Mouse (Mus musculus): ENCODE data around the gene 9530003J23Rik. TPM values are rescaled to one million over a fixed set of nuclear protein-coding genes. Genes with fewer than 3 reads are reported as not detected.
"Not testable (repeated sequence)": the region's sequence is repeated elsewhere in the genome, so short reads cannot be mapped to it uniquely, and the experiment has no call there.

The 9530003J23Rik gene
- polyA plus RNA-seq, 1 experiment from 2014 or later, result not detected

GRCm38 (mm10) chr10:117278510-117278909 is 40.0 kb upstream of the 9530003J23Rik start:
- ATAC-seq; H3K9me3 ChIP-seq; H3K27ac ChIP-seq; H3K27me3 ChIP-seq; H3K4me3 ChIP-seq (replicated peaks); H3K9ac ChIP-seq (replicated peaks); H3K4me1 ChIP-seq (replicated peaks); H3K36me3 ChIP-seq; H3K4me2 ChIP-seq (replicated peaks): not testable (repeated sequence)
- WGBS, result 59% methylated on average over 2 of the region's 2 CpGs

DNA sequence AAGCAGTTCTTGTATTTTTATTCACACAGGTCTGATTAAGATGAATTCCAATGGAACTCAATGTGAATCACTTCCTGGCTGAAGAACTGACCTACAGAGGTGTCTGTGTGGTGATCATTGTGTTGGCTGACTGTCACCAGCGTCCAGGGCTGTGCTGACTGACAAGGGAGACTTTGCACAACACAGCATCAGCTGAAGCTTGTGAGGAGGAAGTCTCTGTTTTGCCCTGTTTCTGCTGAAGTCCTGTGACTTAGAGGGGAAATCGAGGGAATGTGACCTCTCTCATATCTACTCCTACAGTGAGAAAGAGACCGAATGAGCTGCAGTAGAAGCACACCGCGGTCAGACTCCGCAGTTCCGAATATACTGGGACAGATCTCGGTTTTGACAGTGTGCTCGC is 39.3 kb upstream of the 9530003J23Rik start:
- H3K4me3 ChIP-seq (replicated peaks); H3K36me3 ChIP-seq; H3K4me1 ChIP-seq (replicated peaks); H3K9ac ChIP-seq (replicated peaks); H3K27ac ChIP-seq; H3K27me3 ChIP-seq; H3K9me3 ChIP-seq; ATAC-seq; H3K4me2 ChIP-seq (replicated peaks): not testable (repeated sequence)
- 86% methylated on average over 9 of the region's 9 CpGs for WGBS

- ATAC-seq, result no peak
- H3K27me3 ChIP-seq, result no peaks in the 10 kb centered on the region
- H3K4me3 ChIP-seq (replicated peaks), result no peak overlapping the region
- H3K27ac ChIP-seq, result no peak overlapping the region
- no peaks in the 10 kb centered on the region for H3K36me3 ChIP-seq
- H3K4me1 ChIP-seq (replicated peaks), result no peaks in the 10 kb centered on the region
- H3K4me2 ChIP-seq (replicated peaks), result no peak overlapping the region
- WGBS, result 85% methylated on average over 10 of the region's 10 CpGs
- no peaks in the 10 kb centered on the region for H3K9me3 ChIP-seq
- no peak overlapping the region for H3K9ac ChIP-seq (replicated peaks)
Measured at GRCm38 (mm10) chr10:117275681-117276369, 37.3 kb upstream of the 9530003J23Rik start.

DNA sequence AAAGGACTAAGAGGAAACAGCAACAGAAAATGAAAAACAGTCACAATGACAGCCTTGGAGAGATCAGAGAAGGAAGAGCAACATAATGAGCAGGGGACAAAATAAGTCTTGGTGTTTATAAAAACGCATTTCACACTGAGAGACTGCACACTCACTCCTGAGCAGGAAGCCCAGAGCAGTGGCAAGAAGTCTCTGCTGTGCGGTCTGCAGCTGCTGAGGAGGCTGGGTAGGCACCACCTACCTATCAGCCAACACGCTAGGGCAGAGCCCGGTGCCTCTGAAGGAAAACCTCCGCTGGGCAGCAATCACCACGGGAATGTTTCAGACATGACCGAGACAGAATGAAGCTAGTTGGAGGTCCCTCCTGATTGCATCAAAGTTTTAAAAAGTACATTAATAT is 36.1 kb upstream of the 9530003J23Rik start:
- not testable (repeated sequence) for H3K9ac ChIP-seq (replicated peaks); H3K4me3 ChIP-seq (replicated peaks); ATAC-seq; H3K4me1 ChIP-seq (replicated peaks); H3K36me3 ChIP-seq; H3K4me2 ChIP-seq (replicated peaks); H3K27me3 ChIP-seq; H3K9me3 ChIP-seq; H3K27ac ChIP-seq
- 93% methylated on average over 3 of the region's 7 CpGs for WGBS

GRCm38 (mm10) chr10:117272023-117272422 is 33.5 kb upstream of the 9530003J23Rik start:
- Histone ChIP-seq H3K36me3 (no peaks in the 10 kb centered on the region), H3K27ac (no peak overlapping the region)
- ATAC-seq, result no peak

DNA sequence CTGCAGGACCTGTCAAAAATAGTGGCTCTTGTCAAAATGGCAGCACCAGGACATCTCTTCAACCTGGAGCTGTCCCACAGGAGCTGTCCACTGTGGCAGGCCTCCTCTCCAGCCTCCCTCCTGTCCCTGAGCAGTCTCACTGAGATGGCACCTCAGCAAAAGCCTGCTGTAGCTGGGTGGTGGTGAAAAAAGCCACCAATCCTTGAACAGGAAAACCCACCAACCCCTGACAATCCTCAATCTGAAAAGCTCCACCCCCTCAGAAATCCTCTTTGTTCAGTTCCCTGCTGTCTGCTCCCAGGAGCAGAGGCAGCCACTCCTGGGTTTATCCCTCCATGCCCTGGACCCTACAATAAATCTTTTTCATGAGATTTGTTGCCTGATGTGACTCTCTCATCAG is 21.4 kb upstream of the 9530003J23Rik start:
- peaks cover 3% of the 10 kb centered on the region; the same call in 1 of the 2 replicates for H3K4me1 ChIP-seq (replicated peaks)
- no peaks in the 10 kb centered on the region for H3K36me3 ChIP-seq
- peak overlapping the region; percentile 53; the same call in 1 of the 2 replicates for H3K27ac ChIP-seq
- ATAC-seq, result peak; percentile 68
- H3K4me3 ChIP-seq (replicated peaks), result no peak overlapping the region
- no peaks in the 10 kb centered on the region for H3K27me3 ChIP-seq
- H3K4me2 ChIP-seq (replicated peaks), result no peak overlapping the region
- H3K9ac ChIP-seq (replicated peaks), result no peak overlapping the region
- H3K9me3 ChIP-seq, result no peaks in the 10 kb centered on the region

More at GRCm38 (mm10) chr10:117272023-117272422, 33.5 kb upstream of the 9530003J23Rik start:
- Histone ChIP-seq H3K27me3 (no peaks in the 10 kb centered on the region), H3K9ac (replicated peaks) (no peak overlapping the region), H3K4me3 (replicated peaks) (no peak overlapping the region), H3K9me3 (no peaks in the 10 kb centered on the region), H3K4me2 (replicated peaks) (no peak overlapping the region), H3K4me1 (replicated peaks) (no peaks in the 10 kb centered on the region)

GRCm38 (mm10) chr10:117235866-117236265 is 2.6 kb downstream of the 9530003J23Rik start:
- H3K27ac ChIP-seq, result no peak overlapping the region
- H3K9me3 ChIP-seq, result no peaks in the 10 kb centered on the region
- 60% methylated on average over 11 of the region's 11 CpGs for WGBS
- H3K27me3 ChIP-seq, result no peaks in the 10 kb centered on the region
- H3K9ac ChIP-seq (replicated peaks), result no peak overlapping the region
- H3K4me2 ChIP-seq (replicated peaks), result no peak overlapping the region
- no peaks in the 10 kb centered on the region for H3K36me3 ChIP-seq
- no peaks in the 10 kb centered on the region for H3K4me1 ChIP-seq (replicated peaks)
- H3K4me3 ChIP-seq (replicated peaks), result no peak overlapping the region
- ATAC-seq, result no peak

DNA sequence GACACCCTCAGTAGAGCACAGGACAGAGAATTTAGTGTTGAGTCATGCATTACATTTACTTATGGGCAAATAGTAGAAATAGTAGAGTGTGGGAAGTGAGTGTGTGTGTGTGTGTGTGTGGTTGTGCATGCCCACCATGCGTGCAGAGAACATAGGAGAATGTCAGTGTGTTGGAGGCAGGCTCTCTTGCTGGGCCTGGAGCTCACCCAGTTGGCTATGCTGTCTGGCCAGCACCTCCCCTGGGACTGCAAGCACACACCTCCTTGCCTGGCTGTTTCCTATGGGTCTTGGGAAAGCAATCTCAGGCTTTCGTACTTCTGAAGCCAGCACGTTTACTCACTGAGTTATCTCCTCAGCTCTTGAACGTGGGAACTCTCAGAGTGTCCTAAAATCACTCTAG is 3.7 kb downstream of the 9530003J23Rik start:
- Histone ChIP-seq H3K9ac (replicated peaks) (no peak overlapping the region), H3K4me1 (replicated peaks) (no peaks in the 10 kb centered on the region), H3K4me3 (replicated peaks) (no peak overlapping the region), H3K4me2 (replicated peaks) (no peak overlapping the region), H3K27me3 (no peaks in the 10 kb centered on the region), H3K36me3 (no peaks in the 10 kb centered on the region), H3K9me3 (no peaks in the 10 kb centered on the region), H3K27ac (no peak overlapping the region)
- WGBS, result 71% methylated on average over 4 of the region's 4 CpGs
- ATAC-seq, result no peak

DNA sequence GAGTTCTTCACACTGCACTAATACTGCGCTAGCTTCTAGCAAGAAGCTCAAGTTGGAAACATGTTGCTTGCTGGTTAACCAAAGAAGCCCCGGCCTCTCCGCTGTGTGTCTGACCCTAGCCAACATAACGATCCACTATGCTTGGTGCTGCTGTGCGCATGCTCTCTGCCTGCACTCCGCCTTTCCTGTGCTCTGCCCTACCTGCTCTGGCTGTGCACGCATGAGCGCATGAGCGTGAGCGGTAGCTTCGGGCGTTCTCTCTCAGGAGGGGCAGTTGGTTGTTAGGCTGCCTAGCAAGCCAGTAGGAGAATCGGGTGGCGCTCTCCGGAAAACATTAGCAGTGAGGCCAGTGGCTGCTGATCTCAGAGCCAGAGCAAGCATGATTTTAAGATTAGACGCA is 8.7 kb downstream of the 9530003J23Rik start:
- Histone ChIP-seq H3K27ac (no peak overlapping the region), H3K9me3 (no peaks in the 10 kb centered on the region), H3K36me3 (no peaks in the 10 kb centered on the region), H3K4me3 (replicated peaks) (no peak overlapping the region), H3K27me3 (no peaks in the 10 kb centered on the region), H3K4me2 (replicated peaks) (no peak overlapping the region), H3K4me1 (replicated peaks) (peaks cover 5% of the 10 kb centered on the region), H3K9ac (replicated peaks) (no peak overlapping the region)
- 77% methylated on average over 16 of the region's 16 CpGs for WGBS
- ATAC-seq, result no peak

DNA sequence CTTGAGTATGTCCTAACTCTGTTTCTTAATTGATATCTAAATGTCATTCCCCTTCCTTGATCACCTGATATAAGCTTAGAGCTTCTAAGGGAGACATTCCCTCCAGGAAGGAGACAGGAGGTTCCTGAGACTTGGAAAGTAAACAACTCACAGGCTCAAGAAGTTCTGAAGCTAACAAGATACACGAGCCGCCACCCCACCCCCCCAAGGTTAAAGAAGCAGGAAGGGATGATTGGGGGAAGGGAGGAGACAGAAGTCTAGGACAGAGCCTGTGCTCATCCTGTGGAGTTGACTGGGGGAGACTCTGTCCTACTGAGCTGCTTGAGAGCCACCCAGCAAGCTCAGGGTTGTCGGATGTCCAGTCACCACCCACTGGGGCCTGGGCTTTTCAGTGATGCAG is 12.5 kb downstream of the 9530003J23Rik start:
- Histone ChIP-seq H3K4me3 (replicated peaks) (no peak overlapping the region), H3K36me3 (peaks cover 13% of the 10 kb centered on the region), H3K9me3 (no peaks in the 10 kb centered on the region), H3K27me3 (no peaks in the 10 kb centered on the region), H3K4me2 (replicated peaks) (no peak overlapping the region), H3K4me1 (replicated peaks) (peaks cover 34% of the 10 kb centered on the region), H3K9ac (replicated peaks) (no peak overlapping the region), H3K27ac (no peak overlapping the region)
- ATAC-seq, result no peak
- WGBS, result 90% methylated on average over 3 of the region's 3 CpGs

GRCm38 (mm10) chr10:117225094-117225493 is 13.4 kb downstream of the 9530003J23Rik start:
- Histone ChIP-seq H3K36me3 (peaks cover 22% of the 10 kb centered on the region), H3K4me1 (replicated peaks) (peaks cover 35% of the 10 kb centered on the region), H3K9ac (replicated peaks) (peak overlapping the region; percentile 94), H3K27ac (peak overlapping the region; percentile 99; the same call in 1 of the 2 replicates), H3K27me3 (no peaks in the 10 kb centered on the region), H3K9me3 (no peaks in the 10 kb centered on the region), H3K4me3 (replicated peaks) (peak overlapping the region; percentile 71), H3K4me2 (replicated peaks) (peak overlapping the region; percentile 87)
- no peak for ATAC-seq
- 58% methylated on average over 8 of the region's 8 CpGs for WGBS

- peak within 1 kb of the TSS; percentile 71 for H3K4me3 ChIP-seq (replicated peaks)
- H3K27me3 ChIP-seq, result no peaks in the 10 kb centered on the region
- peak within 1 kb of the TSS; percentile 94 for H3K9ac ChIP-seq (replicated peaks)
- H3K27ac ChIP-seq, result peak within 1 kb of the TSS; percentile 99
- no peaks in the 10 kb centered on the region for H3K9me3 ChIP-seq
- whole genome bisulfite sequencing, result under 1% methylated on average over 63 of the region's 63 CpGs
- H3K4me2 ChIP-seq (replicated peaks), result peak within 1 kb of the TSS; percentile 87
- ATAC-seq, result peak; percentile 96
- peaks cover 35% of the 10 kb centered on the region for H3K4me1 ChIP-seq (replicated peaks)
- peaks cover 29% of the 10 kb centered on the region for H3K36me3 ChIP-seq
Measured at GRCm38 (mm10) chr10:117224102-117224990, 14.2 kb downstream of the 9530003J23Rik start, which contains the start of gene Yeats4. TSS of gene Yeats4 (minus strand) at chr10:117224507.

All from midbrain, embryonic 13.5 days (tissue).